Mouse (Mus musculus) heart, postnatal 10 days (tissue): ENCODE results near the gene Amot. TPM values are rescaled to one million over a fixed set of nuclear protein-coding genes. Genes with fewer than 3 reads are reported as not detected.

Experiments used
- DNase-seq, 2 experiments: peaks; one replicate each; pipeline ENCODE4 v3.0.0; 2021
- intact Hi-C: fragments of 180-260 bp; cut with DNase I; formaldehyde crosslinking; loops from one replicate; pipeline ENCODE4 v1.15.1; 2025
- total RNA-seq, 2 experiments: library from RNA; stranded (reverse); gene quantifications; 2 replicates each; pipeline ENCODE4 v1.2.3; 2021

Amot gene
- total RNA-seq, 2 experiments from 2014 or later, result 7.3 to 8.0 TPM

DNA sequence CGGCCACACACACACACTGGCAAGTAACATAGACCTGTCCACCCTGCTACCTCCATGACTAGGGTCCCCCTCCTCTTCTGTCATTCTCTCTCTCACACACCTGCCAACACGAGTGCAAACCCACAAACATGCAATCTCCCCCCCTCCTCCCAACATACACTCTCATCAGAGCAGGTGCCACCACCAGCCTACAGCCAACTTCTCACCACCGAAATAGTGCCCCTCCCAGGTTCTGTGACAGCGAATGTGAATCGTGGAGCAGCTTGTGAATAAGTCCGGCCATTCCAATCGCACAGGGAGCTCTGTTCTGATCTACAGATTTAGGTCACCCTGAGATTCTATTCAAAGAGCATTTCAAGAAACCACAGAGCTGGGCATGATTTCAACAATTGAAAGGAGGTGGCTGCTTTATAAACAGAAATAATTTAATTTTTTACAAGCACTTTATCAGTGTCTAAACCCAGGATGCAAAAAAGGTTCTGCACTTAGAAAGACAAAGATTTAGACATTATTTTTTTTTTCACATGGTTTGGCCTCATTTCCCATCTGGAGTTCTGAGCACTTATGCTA lies 21.4 kb downstream of the Amot start:
- intact Hi-C loops, result no loop called here

DNA sequence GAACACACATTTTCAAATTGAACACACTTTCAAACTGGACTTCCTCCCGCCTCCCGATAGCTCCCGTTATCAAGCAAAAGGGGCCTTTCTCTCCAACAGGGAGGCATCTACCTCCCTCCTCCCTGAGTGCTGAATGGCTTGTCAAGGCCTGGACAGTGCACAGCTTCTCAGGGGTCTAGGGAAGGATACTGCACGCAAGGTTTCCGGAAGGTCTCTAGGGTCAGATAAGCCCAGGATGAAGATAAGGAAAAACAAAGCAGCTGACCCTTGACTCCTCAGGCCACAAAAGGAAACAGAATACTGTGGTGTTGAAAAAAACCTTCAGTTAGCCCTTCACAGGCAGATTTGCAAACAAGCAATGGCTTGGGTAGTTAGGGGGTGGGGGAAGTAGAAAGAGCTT lies 22.6 kb downstream of the Amot start:
- no peak for DNase-seq

More for the DNA sequence above, 21.4 kb downstream of the Amot start:
- no peak for DNase-seq

DNA sequence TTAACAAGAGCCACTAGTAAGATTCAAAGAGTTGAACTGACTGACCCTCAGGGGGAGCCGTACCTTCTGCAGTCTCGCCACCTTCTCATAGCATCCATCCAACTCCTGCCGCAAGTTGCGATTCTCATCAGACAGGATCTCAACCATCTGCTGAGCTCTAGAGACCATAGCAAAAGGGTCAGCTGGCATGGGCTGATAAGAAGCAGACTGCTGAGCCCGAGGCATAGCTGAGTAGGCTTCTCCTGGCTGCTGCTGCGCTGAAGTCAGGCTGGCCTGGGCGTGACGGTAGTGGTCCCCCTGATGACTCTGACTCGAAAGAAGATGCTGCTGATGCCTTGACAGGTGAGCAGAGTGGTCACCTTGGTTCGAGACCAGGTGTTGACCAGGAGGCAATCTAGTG lies 25.0 kb downstream of the Amot start:
- DNase-seq, result no peak
- intact Hi-C loops, result no loop called here

More for the DNA sequence above, 22.6 kb downstream of the Amot start:
- intact Hi-C loops, result no loop called here

DNA sequence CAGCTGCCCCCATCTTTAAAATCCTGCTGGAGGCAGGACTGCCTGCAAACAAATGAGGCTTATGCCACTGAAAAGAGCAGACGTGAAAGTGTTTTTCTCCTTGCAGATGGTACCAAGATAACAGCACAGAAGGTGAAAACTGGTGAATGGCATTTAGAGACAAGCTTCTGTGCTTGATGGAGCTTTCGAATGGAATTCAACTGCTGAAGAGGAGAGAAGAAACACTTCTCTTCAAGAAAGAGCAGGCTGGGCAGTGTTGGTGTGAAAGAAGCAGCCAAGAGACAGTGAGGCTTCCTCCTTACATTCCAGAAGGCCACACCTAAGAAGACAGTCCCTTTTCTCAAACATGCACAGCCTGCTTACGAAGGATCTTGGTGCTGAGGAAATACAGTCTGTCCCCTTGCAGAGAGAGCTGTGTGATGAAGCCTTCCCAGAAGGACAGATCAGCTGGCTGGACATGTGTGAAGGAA lies 27.2 kb downstream of the Amot start:
- intact Hi-C loops, result no loop called here
- DNase-seq, result no peak

DNA sequence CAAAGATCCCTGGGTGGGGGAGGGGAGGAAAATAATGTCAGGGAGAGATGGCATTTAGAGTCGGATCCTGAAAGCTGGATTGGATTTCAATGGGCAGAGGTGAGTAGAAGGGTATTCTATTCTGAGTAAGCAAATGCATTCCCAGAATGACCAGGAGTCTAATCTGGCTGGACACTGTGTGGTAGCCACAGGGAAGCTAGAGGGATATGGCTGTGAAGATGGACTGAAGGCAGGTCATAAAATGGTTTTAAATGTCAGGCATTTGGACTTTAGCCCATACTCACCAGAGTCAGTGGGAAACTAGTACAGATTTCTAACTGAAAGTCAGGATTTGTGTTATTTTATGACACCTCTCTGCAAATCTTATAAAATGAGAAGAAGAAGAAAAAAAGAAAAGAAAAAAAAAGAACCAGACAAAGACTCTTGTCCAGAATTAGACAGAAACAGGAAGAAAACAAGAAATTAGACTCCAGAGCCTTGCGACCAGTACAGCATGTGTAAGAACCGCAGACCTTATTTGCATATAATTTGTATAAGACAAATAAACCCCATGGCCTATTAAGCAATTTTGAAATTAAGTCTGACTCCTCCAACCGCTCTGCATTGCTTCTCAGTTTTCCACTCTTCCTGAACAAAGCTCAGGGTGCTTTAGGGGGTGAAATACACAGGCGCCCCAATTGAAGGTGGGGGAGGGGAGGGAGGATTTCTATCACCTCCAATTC lies 27.8 kb downstream of the Amot start:
- intact Hi-C loops, result no loop called here
- DNase-seq, result peak in 1 of 2 experiments; percentile 2

DNA sequence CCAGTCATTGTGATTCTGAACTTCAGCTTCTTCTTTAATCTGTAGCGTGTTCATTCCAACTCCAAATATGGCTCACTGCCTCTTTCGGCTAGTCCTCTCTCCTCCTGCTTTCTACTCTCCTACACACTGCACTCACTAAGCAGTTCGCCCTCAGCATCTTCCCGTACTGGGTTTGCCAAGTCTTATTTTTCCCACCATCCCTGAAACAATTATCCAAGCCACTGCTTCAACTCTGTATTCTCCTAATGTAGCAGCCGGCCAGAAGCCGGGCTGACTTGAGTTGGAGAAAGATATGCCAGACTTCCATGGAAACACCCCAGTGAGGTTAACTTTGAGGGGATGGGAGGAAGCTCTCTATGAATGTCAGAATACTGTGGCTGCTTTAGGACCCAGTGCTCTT lies 36.7 kb downstream of the Amot start:
- DNase-seq, result no peak
- intact Hi-C loops, result no loop called here

DNA sequence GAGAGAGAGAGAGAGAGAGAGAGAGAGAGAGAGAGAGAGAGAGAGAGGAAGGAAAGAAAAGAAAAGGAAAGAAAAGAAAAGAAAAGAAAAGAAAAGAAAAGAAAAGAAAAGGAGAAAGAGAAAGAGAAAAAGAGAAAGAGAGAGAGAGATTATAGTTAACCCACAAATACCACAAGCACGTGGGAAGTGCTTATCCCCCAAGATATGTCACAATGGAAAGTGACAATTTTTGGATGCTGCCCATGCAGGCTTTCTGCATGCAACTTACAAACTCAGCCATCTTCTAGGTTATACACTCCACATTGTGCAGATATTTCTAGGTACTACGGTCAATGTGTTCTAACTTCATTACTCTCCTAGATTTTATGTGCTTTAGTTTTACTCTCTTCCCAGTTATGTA lies 41.5 kb downstream of the Amot start:
- DNase-seq, result no peak
- intact Hi-C loops, result no loop called here

DNA sequence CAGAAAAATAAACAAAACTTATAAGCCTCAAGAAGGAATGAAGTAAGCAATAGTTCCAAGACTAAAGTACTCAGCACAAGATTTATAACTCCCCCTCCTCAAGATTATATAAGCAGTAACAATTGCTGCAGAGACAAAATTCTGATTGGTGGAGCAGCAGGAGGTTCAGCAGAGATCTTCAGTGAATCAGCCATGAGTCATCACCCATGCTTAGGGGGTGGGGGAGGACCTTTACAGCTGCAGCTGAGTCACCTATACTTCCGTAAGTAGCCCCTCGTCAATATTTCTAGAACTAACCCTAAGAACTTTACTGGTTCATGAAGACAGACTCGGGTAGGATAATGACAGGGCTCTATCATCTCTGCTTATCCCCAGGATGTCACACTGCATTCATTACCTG lies 43.6 kb downstream of the Amot start:
- DNase-seq, result no peak

DNA sequence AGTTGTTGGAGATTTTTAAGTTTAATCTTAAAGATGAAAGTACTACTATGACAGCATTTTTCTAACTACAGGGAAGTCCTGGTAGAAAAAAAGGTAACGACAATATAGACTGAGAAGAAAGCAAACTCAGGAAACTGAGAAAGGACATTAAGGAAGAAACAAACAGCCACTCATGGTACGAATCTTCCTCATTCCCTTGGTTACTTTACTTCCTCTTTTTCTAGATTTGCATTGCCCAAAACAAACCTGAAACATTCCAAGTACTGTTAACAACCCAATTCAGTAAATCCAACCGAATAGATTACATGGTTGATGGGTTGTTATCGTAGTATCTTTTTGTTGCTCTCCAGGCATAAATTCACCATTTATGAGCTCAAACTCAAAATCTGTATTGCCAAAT lies 48.7 kb downstream of the Amot start:
- intact Hi-C loops, result no loop called here

More for the DNA sequence above, 43.6 kb downstream of the Amot start:
- intact Hi-C loops, result no loop called here

DNA sequence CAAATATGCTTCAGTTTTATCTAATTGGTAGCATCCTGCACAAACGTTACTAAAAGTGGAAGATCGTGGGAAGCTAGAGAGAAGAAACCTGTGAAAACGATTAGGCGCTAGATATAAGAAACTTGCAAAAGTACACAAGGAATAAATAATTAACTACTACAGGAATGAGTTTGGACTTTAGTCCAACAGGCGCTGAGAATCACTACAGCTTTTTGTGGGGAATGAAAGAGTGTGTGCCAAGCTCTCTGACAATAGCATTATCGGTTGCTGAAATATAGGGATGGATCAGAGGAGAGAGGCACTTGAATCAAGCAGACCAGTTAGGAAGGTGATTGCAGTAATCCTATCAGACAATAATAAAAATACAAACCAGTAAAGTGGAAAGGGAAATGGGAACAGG lies 49.4 kb downstream of the Amot start:
- no peak for DNase-seq
- intact Hi-C loops, result no loop called here

More for the DNA sequence above, 48.7 kb downstream of the Amot start:
- no peak for DNase-seq

DNA sequence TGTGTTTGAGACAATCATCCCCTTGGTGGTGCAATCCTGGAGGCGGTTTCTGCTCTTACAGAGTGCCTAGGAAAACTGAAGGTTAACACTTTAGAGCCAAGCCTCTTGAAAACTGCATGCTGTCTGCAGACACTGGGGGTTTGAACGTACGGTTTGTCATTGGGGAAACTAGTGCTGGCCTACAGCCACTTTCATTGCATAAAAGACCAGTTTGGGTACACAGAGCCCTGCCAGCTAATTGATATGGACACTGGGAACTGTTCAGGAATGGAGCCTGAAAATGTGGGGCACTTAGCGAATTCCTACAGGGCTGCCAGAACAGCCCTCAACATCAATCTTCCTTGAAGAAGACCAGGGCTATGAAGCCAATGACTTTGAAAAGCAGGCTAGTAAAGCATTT lies 50.2 kb downstream of the Amot start:
- no peak for DNase-seq

DNA sequence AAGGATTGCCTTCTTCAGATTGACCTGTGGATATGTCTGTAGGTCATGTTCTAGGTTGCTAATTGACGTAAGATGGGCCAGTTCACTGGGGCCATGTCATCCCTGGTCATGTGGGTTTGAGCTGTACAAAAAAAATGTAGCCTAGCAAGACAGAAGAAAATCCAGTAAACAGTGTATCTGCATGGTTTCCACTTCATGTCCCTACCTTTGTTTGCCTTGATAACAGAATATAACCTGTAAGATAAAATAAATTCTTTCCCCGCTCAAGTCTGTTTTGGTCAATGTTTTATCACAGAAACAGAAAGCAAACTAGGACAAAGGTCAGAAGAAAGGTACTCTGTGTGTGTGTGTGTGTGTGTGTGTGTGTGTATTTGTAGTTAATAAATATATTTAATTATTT lies 63.5 kb downstream of the Amot start:
- intact Hi-C loops, result no loop called here
- DNase-seq, result no peak

More for the DNA sequence above, 50.2 kb downstream of the Amot start:
- intact Hi-C loops, result no loop called here

DNA sequence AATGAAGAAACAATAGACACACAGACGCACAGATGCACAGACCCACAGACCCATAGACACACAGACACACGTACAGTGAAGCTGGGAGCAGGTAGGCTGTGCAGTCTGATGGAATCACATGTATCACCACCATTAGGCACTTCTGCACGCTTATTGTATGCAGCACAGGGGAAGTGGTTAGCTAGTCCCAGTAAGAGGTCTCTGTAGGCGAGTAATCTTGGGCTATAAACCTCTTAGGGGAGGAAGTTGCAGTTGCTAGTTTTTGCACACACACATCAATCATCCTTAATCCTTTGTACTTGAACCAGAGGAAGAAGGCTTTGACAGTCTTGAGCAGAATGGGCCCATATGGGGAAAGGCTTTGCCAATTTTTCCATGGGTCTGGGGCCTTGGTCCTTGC lies 71.3 kb downstream of the Amot start:
- intact Hi-C loops, result no loop called here
- DNase-seq, result no peak

DNA sequence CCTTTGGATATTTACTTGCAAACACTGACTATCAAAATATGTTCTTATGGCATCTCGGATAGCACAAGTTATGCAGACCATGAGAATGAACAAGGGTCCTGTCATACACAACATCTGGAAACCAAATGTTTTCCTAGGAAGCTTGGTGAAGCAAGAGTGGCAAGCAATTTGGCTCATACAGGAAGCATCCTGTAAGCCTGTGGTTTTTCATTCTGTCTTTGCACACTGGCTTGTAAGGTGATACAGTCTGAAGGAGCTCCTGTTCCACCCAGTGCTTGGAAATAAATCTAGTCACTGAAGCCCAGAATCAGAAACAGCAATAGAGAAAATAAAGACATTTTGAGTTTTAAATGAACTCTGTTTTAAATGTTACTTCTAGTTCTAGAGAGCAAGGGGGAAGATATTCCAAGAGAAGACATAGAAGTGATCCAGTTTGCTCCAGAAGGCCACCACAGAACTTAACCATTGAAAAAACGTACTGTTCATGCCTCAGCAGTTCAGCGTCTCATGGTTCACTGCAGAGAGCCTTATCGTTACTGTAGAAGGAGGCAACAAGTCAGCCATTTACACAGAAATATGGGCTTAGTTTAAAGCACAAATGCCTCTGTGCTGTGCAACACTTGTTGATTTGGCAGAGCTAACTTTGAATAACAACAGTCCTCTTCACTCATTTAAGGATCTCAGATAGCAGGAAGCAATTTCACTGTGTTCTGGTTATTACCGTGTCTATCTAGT lies 74.0 kb downstream of the Amot start:
- DNase-seq, result no peak
- intact Hi-C loops, result no loop called here

DNA sequence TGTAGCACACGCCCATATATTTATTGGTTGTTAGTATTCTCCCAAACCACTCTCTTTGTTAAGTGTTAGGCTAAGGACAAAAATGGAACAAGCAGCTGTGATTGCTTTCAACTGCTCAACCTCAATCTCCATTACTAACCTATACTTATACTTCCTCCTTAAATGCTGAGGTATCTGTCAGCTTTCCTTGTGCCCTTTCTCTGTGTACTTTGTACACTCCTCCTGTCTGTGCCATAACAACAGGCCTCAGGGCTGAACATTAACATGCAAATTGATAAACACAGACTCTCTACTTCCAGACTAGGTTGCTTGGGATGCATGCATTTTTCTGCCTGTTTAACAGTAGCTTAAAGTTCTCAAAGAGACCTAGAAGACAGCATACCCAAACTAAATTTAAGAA lies 76.2 kb downstream of the Amot start:
- DNase-seq, result no peak
- intact Hi-C loops, result no loop called here

DNA sequence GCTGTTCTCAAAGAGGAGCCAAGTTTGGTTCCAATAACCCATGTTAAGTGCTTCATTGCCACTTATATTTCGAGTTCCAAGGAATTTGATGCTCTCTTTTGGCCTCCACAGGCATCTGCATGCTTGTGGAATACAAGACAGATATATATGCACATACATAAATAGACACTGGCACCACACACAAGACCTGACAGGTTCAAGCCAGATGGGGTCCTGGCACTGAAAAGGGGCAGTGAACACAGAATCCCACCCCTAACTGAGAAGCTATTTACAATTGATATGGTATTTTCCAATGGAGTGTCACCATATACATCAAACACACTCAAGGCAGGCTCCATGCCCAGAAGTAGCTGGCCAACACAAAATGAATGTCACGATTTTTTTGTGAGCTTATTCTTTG lies 81.0 kb downstream of the Amot start:
- DNase-seq, result no peak
- intact Hi-C loops, result no loop called here

DNA sequence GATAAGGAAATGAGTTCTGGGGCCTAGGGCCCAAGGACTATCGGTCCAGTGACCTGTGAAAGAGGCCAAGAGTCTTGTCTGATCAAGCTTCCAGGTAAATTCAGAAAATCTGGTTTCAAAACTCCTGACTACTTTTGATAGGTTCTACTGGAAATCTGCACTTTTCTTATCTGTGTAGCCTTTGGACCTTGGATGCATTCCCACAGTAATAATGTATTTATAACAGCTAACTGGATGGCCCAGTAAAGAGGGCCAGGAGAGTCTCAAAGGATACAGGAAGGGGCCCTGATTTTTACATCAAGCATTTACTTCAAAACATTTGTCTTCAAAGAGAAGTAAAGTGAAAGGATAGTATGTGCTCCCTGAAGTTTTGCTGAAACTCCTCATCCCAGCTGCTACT lies 90.7 kb downstream of the Amot start:
- intact Hi-C loops, result loop anchor here (10.0 kb wide), 1 partner anchor 260 kb away; no protein-coding TSS in a partner anchor

DNA sequence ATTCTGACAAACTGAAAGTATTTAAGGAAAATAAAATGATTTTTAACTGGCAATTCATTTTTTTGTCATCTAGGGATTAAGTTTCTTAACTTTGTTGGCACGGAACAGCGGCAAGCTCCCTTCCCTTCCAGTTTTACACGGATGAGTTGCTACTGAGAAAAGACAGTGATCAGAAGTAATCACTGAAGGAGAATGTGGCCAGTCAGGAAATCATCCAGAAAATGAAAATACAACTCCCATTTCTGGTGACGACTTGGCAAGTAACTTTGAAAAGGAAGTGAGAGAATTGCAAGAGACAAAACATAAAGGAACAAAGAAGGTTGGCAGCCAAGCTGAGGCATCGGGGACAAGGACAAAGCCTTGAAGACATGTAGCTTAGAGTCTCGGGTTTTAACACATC lies 93.6 kb downstream of the Amot start:
- intact Hi-C loops, result loop anchor here (10.0 kb wide), 1 partner anchor 263 kb away; no protein-coding TSS in a partner anchor
- DNase-seq, result peak in 1 of 2 experiments; percentile 7

More for the DNA sequence above, 90.7 kb downstream of the Amot start:
- no peak for DNase-seq

DNA sequence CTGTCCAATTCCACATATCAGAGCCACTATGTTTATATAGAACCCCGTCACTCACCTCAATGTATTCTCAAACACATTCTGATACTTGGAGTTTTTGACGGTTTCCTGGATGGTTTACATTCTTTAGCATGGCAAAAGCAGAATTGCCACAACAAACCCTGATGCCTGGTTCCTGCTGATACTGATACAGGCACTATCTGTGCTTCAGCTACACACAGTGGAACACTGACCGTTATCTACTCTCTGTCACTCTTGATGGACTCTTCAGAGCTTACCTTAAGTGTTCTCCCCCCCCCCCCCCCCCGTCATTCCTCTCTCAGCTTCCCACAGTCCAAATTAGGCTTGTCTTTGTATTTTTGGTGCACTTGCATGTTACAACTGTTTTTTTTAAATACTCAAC lies 98.9 kb downstream of the Amot start:
- intact Hi-C loops, result no loop called here
- no peak for DNase-seq

DNA sequence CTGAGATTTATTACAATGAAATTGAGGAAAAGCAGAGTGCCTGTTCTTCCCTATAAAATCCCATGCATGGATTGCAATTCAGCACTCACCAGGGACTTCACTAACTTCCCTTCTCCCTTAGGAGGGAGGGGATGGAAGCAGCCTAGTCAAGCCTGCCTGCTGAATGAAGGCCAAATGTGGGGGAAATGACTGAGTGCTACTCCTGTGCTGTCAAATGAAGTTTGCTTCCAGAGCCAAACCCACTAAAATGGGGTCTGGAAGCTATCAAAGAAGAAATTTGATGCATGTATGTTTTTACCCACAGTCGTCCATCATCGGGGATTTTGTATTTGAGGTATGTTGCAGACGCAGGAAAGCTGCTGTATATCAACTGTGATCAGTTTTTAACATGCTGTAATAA lies 103.1 kb downstream of the Amot start:
- intact Hi-C loops, result no loop called here
- DNase-seq, result no peak

DNA sequence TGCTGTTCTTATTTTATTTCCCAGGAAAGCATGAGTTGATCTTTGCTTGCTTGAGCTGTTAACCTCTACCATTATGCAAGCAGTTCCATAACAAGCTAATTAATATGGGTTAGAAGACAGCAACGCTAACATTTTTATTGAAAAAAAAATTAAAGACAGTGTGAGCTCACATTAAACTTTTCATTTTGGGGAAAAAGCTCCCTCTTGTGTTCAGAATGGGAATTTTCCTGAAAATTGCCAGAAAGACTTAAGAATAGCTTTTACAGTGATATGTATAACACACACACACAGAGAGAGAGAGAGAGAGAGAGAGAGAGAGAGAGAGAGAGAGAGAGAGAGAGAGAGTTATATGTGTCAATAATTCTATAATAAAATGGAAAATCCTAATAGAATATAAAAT lies 105.7 kb downstream of the Amot start:
- intact Hi-C loops, result no loop called here
- DNase-seq, result peak; percentile 9 to 45
